Comparison of ENCODE assay signal across 25 mouse cellular contexts in genomic region chr13:42852086-42852485, GRCm38 (mm10).
DNase-seq lines count a peak whose midpoint lies in the region; ATAC-seq and TF ChIP-seq lines count a peak whose summit lies in the region.
"Had no signal": no experiment of that assay in that cellular context is flagged by ENCODE, and none has a peak within 500 bp of the region (broad histone marks: within the 10 kb centered on the region; RNA-seq: fewer than 3 reads in every experiment).

No protein-coding gene starts in this region.

- no peak for TF ChIP-seq CTCF in midbrain, postnatal 0 days (IDR thresholded peaks at IDR 0.05)

- no peaks in the 10 kb centered on the region for H3K27me3 ChIP-seq in midbrain, embryonic 11.5 days (ENCODE audit: control insufficient read depth, insufficient read depth, low read length)
- H3K27me3 ChIP-seq in midbrain, postnatal 0 days (ENCODE audit: insufficient read depth, low read length), result no peaks in the 10 kb centered on the region
- H3K27me3 ChIP-seq: CH12.LX; embryonic facial prominence, embryonic 12.5 days; forebrain, embryonic 13.5 days; forebrain, embryonic 15.5 days; Patski had no signal

- peaks cover 5% of the 10 kb centered on the region for H3K4me1 ChIP-seq in midbrain, embryonic 11.5 days (ENCODE audit: control insufficient read depth, insufficient read depth, low read length)
- H3K4me1 ChIP-seq in midbrain, postnatal 0 days (ENCODE audit: insufficient read depth, low read length), result no peaks in the 10 kb centered on the region
- H3K4me1 ChIP-seq: embryonic facial prominence, embryonic 12.5 days had no signal

- H3K9ac ChIP-seq in midbrain, embryonic 11.5 days (ENCODE audit: low read length), result no peak overlapping the region
- H3K9ac ChIP-seq in midbrain, postnatal 0 days (replicated peaks; ENCODE audit: low read length, poor library complexity, severe bottlenecking), result no peak overlapping the region
- H3K9ac ChIP-seq: embryonic facial prominence, embryonic 12.5 days; forebrain, embryonic 13.5 days; forebrain, embryonic 15.5 days had no signal

- WGBS in midbrain, embryonic 11.5 days, result 81% methylated on average over 10 of the region's 10 CpGs
- 77% methylated on average over 10 of the region's 10 CpGs for WGBS in midbrain, postnatal 0 days

- no peaks in the 10 kb centered on the region for H3K36me3 ChIP-seq in midbrain, embryonic 11.5 days (ENCODE audit: control insufficient read depth, insufficient read depth, low read length)
- no peaks in the 10 kb centered on the region for H3K36me3 ChIP-seq in midbrain, postnatal 0 days (ENCODE audit: insufficient read depth, low read length)
- H3K36me3 ChIP-seq: embryonic facial prominence, embryonic 10.5 days; embryonic facial prominence, embryonic 12.5 days; forebrain, embryonic 15.5 days; G1E had no signal

- no peaks in the 10 kb centered on the region for H3K9me3 ChIP-seq in midbrain, embryonic 11.5 days (ENCODE audit: control insufficient read depth, low read length)
- H3K9me3 ChIP-seq in midbrain, postnatal 0 days (ENCODE audit: low read length), result no peaks in the 10 kb centered on the region
- H3K9me3 ChIP-seq: embryonic facial prominence, embryonic 10.5 days; embryonic facial prominence, embryonic 12.5 days; forebrain, embryonic 13.5 days; forebrain, embryonic 15.5 days had no signal

- peak; percentile 29 for ATAC-seq in frontal cortex, adult (ENCODE audit: low TSS enrichment)
- no peak for ATAC-seq in midbrain, embryonic 11.5 days (ENCODE audit: low FRiP score)
- ATAC-seq in midbrain, postnatal 0 days (ENCODE audit: low FRiP score), result no peak
- ATAC-seq: activated CD4-positive, CD25-positive, alpha-beta regulatory T cell, adult 4 months; CD4-positive, CD25-positive, alpha-beta regulatory T cell, adult 4 months; forebrain, embryonic 13.5 days; forebrain, embryonic 15.5 days; Patski had no signal

- no peak overlapping the region for H3K4me2 ChIP-seq in midbrain, embryonic 11.5 days
- no peak overlapping the region for H3K4me2 ChIP-seq in midbrain, postnatal 0 days (ENCODE audit: low read depth, low read length, poor library complexity, severe bottlenecking)
- H3K4me2 ChIP-seq: embryonic facial prominence, embryonic 12.5 days; forebrain, embryonic 13.5 days; forebrain, embryonic 15.5 days had no signal

- no peak overlapping the region for H3K27ac ChIP-seq in midbrain, embryonic 11.5 days (ENCODE audit: low read depth, low read length)
- no peak overlapping the region for H3K27ac ChIP-seq in midbrain, postnatal 0 days (ENCODE audit: low read depth, low read length)
- H3K27ac ChIP-seq: embryonic facial prominence, embryonic 10.5 days; embryonic facial prominence, embryonic 12.5 days; forebrain, embryonic 13.5 days; forebrain, embryonic 15.5 days had no signal

- H3K4me3 ChIP-seq in midbrain, embryonic 11.5 days (ENCODE audit: low read depth, low read length), result no peak overlapping the region
- H3K4me3 ChIP-seq in midbrain, postnatal 0 days (ENCODE audit: low read depth, low read length), result no peak overlapping the region
- H3K4me3 ChIP-seq: embryonic facial prominence, embryonic 10.5 days; embryonic facial prominence, embryonic 12.5 days; forebrain, embryonic 13.5 days; forebrain, embryonic 15.5 days had no signal

- DNase-seq in frontal cortex, postnatal 25 days (ENCODE audit: low spot score in 2 of 2), result no peak
- peak; percentile 26 for DNase-seq in midbrain, embryonic 11.5 days (ENCODE audit: low spot score, missing footprints)
- no peak for DNase-seq in midbrain, postnatal 0 days (ENCODE audit: low spot score)
- DNase-seq in brain, adult 2 months (ENCODE audit: low read depth, low spot score), result peak; percentile 81
- DNase-seq in telencephalon, adult 2 months (ENCODE audit: low read depth, low spot score), result peak; percentile 60
- no peak for DNase-seq in urinary bladder, postnatal 4 days (ENCODE audit: low spot score in 2 of 2)
- DNase-seq: adrenal gland, adult 8-10 months; adrenal gland, postnatal 14 days; adrenal gland, postnatal 36 days; B cell, adult 2 months; cerebellum, adult 11 months; cerebellum, adult 18-20 months; cerebellum, adult 8-10 months; cerebellum, adult 9-11 months; cerebellum, postnatal 14 days had no signal

Comparison
In these comparisons a context has a peak if more than half of its experiments do, and no peak if none do; other contexts are left out.
1. DNase-seq: peak in midbrain, embryonic 11.5 days (single experiment), brain, adult 2 months (single experiment) and telencephalon, adult 2 months (single experiment); none in frontal cortex, postnatal 25 days (0 of 2), midbrain, postnatal 0 days (single experiment) and urinary bladder, postnatal 4 days (0 of 2).